Mouse (Mus musculus): ENCODE results near the gene Sfmbt2.

The Sfmbt2 gene

GRCm38 (mm10) chr2:10347193-10347592 is 23.1 kb upstream of the Sfmbt2 start:
- peaks cover 90% of the 10 kb centered on the region for H3K36me3 ChIP-seq (ENCODE audit: insufficient read depth, low read length)
- H3K27me3 ChIP-seq (ENCODE audit: insufficient read depth, low read length), result peaks cover 20% of the 10 kb centered on the region
- no peaks in the 10 kb centered on the region for H3K9me3 ChIP-seq (ENCODE audit: low read length)
- TF ChIP-seq NANOG (IDR thresholded peaks at IDR 0.05; ENCODE audit: borderline replicate concordance, low read length), result no peak
- no peak for TF ChIP-seq CTCF (conservative IDR thresholded peaks at IDR 0.05; ENCODE audit: low read length)
- no peak for TF ChIP-seq POU5F1 (IDR thresholded peaks at IDR 0.05; ENCODE audit: borderline replicate concordance, low read length)
- peaks cover 29% of the 10 kb centered on the region for H3K4me1 ChIP-seq (replicated peaks; ENCODE audit: low read depth, low read length)
- H3K4me3 ChIP-seq (replicated peaks; ENCODE audit: low read length), result no peak overlapping the region

- H3K4me1 ChIP-seq (replicated peaks; ENCODE audit: low read depth, low read length), result peaks cover 30% of the 10 kb centered on the region
- H3K36me3 ChIP-seq (ENCODE audit: insufficient read depth, low read length), result peaks cover 90% of the 10 kb centered on the region
These were observed 22.3 kb upstream of the Sfmbt2 start for GRCm38 (mm10) chr2:10348036-10348435.

GRCm38 (mm10) chr2:10350266-10350810 is 20.0 kb upstream of the Sfmbt2 start:
- peaks cover 46% of the 10 kb centered on the region for H3K4me1 ChIP-seq (replicated peaks; ENCODE audit: low read depth, low read length)
- TF ChIP-seq NANOG (IDR thresholded peaks at IDR 0.05; ENCODE audit: borderline replicate concordance, low read length) (no peak), CTCF (conservative IDR thresholded peaks at IDR 0.05; ENCODE audit: low read length) (no peak), POU5F1 (IDR thresholded peaks at IDR 0.05; ENCODE audit: borderline replicate concordance, low read length) (no peak)
- no peaks in the 10 kb centered on the region for H3K9me3 ChIP-seq (ENCODE audit: low read length)
- H3K4me3 ChIP-seq (replicated peaks; ENCODE audit: low read length), result no peak overlapping the region
- H3K27me3 ChIP-seq (ENCODE audit: insufficient read depth, low read length), result peaks cover 33% of the 10 kb centered on the region
- peaks cover 76% of the 10 kb centered on the region for H3K36me3 ChIP-seq (ENCODE audit: insufficient read depth, low read length)

More at GRCm38 (mm10) chr2:10348036-10348435, 22.3 kb upstream of the Sfmbt2 start:
- Histone ChIP-seq H3K4me3 (replicated peaks; ENCODE audit: low read length) (no peak overlapping the region), H3K27me3 (ENCODE audit: insufficient read depth, low read length) (peaks cover 28% of the 10 kb centered on the region), H3K9me3 (ENCODE audit: low read length) (no peaks in the 10 kb centered on the region)
- TF ChIP-seq CTCF (conservative IDR thresholded peaks at IDR 0.05; ENCODE audit: low read length) (no peak), NANOG (IDR thresholded peaks at IDR 0.05; ENCODE audit: borderline replicate concordance, low read length) (no peak), POU5F1 (IDR thresholded peaks at IDR 0.05; ENCODE audit: borderline replicate concordance, low read length) (no peak)

- TF ChIP-seq CTCF (conservative IDR thresholded peaks at IDR 0.05; ENCODE audit: low read length) (no peak), NANOG (IDR thresholded peaks at IDR 0.05; ENCODE audit: borderline replicate concordance, low read length) (no peak)
- peaks cover 76% of the 10 kb centered on the region for H3K36me3 ChIP-seq (ENCODE audit: insufficient read depth, low read length)
- no peak overlapping the region for H3K4me3 ChIP-seq (replicated peaks; ENCODE audit: low read length)
- H3K4me1 ChIP-seq (replicated peaks; ENCODE audit: low read depth, low read length), result peaks cover 54% of the 10 kb centered on the region
- H3K27me3 ChIP-seq (ENCODE audit: insufficient read depth, low read length), result peaks cover 34% of the 10 kb centered on the region
- no peaks in the 10 kb centered on the region for H3K9me3 ChIP-seq (ENCODE audit: low read length)
These were observed 19.2 kb upstream of the Sfmbt2 start for GRCm38 (mm10) chr2:10351125-10351524.

GRCm38 (mm10) chr2:10352887-10353286 is 17.4 kb upstream of the Sfmbt2 start:
- Histone ChIP-seq H3K9me3 (ENCODE audit: low read length) (no peaks in the 10 kb centered on the region), H3K27me3 (ENCODE audit: insufficient read depth, low read length) (peaks cover 40% of the 10 kb centered on the region), H3K4me1 (replicated peaks; ENCODE audit: low read depth, low read length) (peaks cover 51% of the 10 kb centered on the region), H3K4me3 (replicated peaks; ENCODE audit: low read length) (no peak overlapping the region), H3K36me3 (ENCODE audit: insufficient read depth, low read length) (peaks cover 76% of the 10 kb centered on the region)
- no peak for TF ChIP-seq NANOG (IDR thresholded peaks at IDR 0.05; ENCODE audit: borderline replicate concordance, low read length)
- TF ChIP-seq CTCF (conservative IDR thresholded peaks at IDR 0.05; ENCODE audit: low read length), result no peak
- no peak for TF ChIP-seq POU5F1 (IDR thresholded peaks at IDR 0.05; ENCODE audit: borderline replicate concordance, low read length)

- peaks cover 74% of the 10 kb centered on the region for H3K36me3 ChIP-seq (ENCODE audit: insufficient read depth, low read length)
- no peaks in the 10 kb centered on the region for H3K9me3 ChIP-seq (ENCODE audit: low read length)
- TF ChIP-seq NANOG (IDR thresholded peaks at IDR 0.05; ENCODE audit: borderline replicate concordance, low read length) (peak; percentile 99), POU5F1 (IDR thresholded peaks at IDR 0.05; ENCODE audit: borderline replicate concordance, low read length) (no peak)
- no peak overlapping the region for H3K4me3 ChIP-seq (replicated peaks; ENCODE audit: low read length)
- peaks cover 39% of the 10 kb centered on the region for H3K27me3 ChIP-seq (ENCODE audit: insufficient read depth, low read length)
- H3K4me1 ChIP-seq (replicated peaks; ENCODE audit: low read depth, low read length), result peaks cover 46% of the 10 kb centered on the region
These were observed 16.4 kb upstream of the Sfmbt2 start for GRCm38 (mm10) chr2:10353889-10354288.

- H3K4me3 ChIP-seq (replicated peaks; ENCODE audit: low read length), result no peak overlapping the region
- TF ChIP-seq CTCF (conservative IDR thresholded peaks at IDR 0.05; ENCODE audit: low read length) (no peak), POU5F1 (IDR thresholded peaks at IDR 0.05; ENCODE audit: borderline replicate concordance, low read length) (no peak), NANOG (IDR thresholded peaks at IDR 0.05; ENCODE audit: borderline replicate concordance, low read length) (no peak)
- peaks cover 25% of the 10 kb centered on the region for H3K27me3 ChIP-seq (ENCODE audit: insufficient read depth, low read length)
- no peaks in the 10 kb centered on the region for H3K9me3 ChIP-seq (ENCODE audit: low read length)
- peaks cover 80% of the 10 kb centered on the region for H3K36me3 ChIP-seq (ENCODE audit: insufficient read depth, low read length)
- peaks cover 59% of the 10 kb centered on the region for H3K4me1 ChIP-seq (replicated peaks; ENCODE audit: low read depth, low read length)
These were observed 10.4 kb upstream of the Sfmbt2 start for GRCm38 (mm10) chr2:10359861-10360260.

- H3K9me3 ChIP-seq (ENCODE audit: low read length), result no peaks in the 10 kb centered on the region
- no peak for TF ChIP-seq POU5F1 (IDR thresholded peaks at IDR 0.05; ENCODE audit: borderline replicate concordance, low read length)
- no peak for TF ChIP-seq NANOG (IDR thresholded peaks at IDR 0.05; ENCODE audit: borderline replicate concordance, low read length)
- TF ChIP-seq CTCF (conservative IDR thresholded peaks at IDR 0.05; ENCODE audit: low read length), result no peak
- H3K4me3 ChIP-seq (replicated peaks; ENCODE audit: low read length), result peak overlapping the region; percentile 85
- peaks cover 42% of the 10 kb centered on the region for H3K4me1 ChIP-seq (replicated peaks; ENCODE audit: low read depth, low read length)
- H3K27me3 ChIP-seq (ENCODE audit: insufficient read depth, low read length), result peaks cover 31% of the 10 kb centered on the region
- H3K36me3 ChIP-seq (ENCODE audit: insufficient read depth, low read length), result peaks cover 32% of the 10 kb centered on the region
These were observed 5.2 kb upstream of the Sfmbt2 start for GRCm38 (mm10) chr2:10365081-10365480.

- Histone ChIP-seq H3K4me3 (replicated peaks; ENCODE audit: low read length) (no peak overlapping the region), H3K27me3 (ENCODE audit: insufficient read depth, low read length) (peaks cover 39% of the 10 kb centered on the region), H3K36me3 (ENCODE audit: insufficient read depth, low read length) (peaks cover 20% of the 10 kb centered on the region), H3K9me3 (ENCODE audit: low read length) (no peaks in the 10 kb centered on the region), H3K4me1 (replicated peaks; ENCODE audit: low read depth, low read length) (peaks cover 48% of the 10 kb centered on the region)
- TF ChIP-seq POU5F1 (IDR thresholded peaks at IDR 0.05; ENCODE audit: borderline replicate concordance, low read length) (no peak), CTCF (conservative IDR thresholded peaks at IDR 0.05; ENCODE audit: low read length) (peak; percentile 55), NANOG (IDR thresholded peaks at IDR 0.05; ENCODE audit: borderline replicate concordance, low read length) (no peak)
These were observed 4.0 kb upstream of the Sfmbt2 start for GRCm38 (mm10) chr2:10366284-10366683.
